Mouse (Mus musculus) small intestine, adult 2 months (tissue): ENCODE results near the gene Mink1.
"Not testable (repeated sequence)": the region's sequence is repeated elsewhere in the genome, so short reads cannot be mapped to it uniquely, and the experiment has no call there.

Source experiments
- CTCF ChIP-seq: fragments of 200-500 bp; IDR thresholded peaks from 2 replicates; pipeline ENCODE4 v1.5.1; 2012; ENCODE audit warnings: low read depth, mild to moderate bottlenecking, control low read depth, inconsistent platforms, low read length, moderate library complexity, mixed read lengths; ENCODE audit not compliant: insufficient replicate concordance, insufficient read length; ENCODE audit errors: extremely low read depth
- POLR2A ChIP-seq: fragments of 200-500 bp; IDR thresholded peaks from 2 replicates; pipeline ENCODE4 v1.6.1; 2012; ENCODE audit warnings: low read depth, mild to moderate bottlenecking, control low read depth, inconsistent platforms, low read length, moderate library complexity

- TF ChIP-seq CTCF, POLR2A: not testable (repeated sequence)
Observed at GRCm38 (mm10) chr11:70531065-70531464, 31.6 kb upstream of the Mink1 start.
